Mouse (Mus musculus): ENCODE measurements at regions not wholly inside any gene's neighbourhood (a gene's known extent, or its start where the extent isn't known, plus 50 kb on each side); places are given as distances from the start of the nearest gene placed in this dataset.

DNA sequence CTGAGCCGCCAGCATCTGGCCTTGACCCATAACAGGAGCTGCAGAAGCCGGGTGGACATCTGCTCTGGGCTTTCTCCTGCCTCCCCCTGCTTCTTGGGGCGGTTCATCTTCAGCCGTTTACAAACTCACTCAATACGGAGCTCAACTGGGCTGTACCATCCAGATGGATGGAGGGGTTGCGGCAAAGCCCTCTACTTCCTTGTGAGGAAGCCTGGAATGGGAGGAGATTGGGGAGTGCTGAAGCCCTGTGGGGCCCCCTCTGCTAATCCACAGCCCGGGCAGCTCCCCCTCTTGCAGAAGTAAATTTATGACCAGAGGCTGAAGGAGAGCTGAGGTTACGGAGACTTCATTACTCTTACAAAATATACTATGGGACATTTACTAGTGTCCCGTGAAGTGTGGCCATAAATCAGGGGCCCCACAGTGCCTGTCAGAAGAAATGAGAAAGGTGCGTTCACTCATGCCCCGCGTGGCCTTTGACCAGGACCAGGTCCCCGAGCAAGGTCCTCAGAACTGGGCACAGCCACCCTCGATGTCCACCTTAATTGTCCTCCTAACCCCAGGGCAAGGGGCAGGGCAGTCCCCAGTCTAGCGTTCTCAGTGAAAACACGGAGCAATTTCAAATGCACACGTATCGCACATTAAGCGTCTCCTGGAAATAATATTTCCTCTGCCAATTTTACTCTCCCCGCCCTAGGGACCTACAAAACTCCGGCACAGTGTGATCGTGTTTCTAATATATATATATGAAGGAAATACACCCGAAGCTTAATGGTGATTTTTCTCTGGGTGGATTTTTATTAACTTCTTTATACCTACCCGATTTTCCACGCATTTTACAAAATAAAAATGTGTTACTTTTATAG is 115.1 kb downstream of the Cdc5l start:
- no peak overlapping the region for H3K4me2 ChIP-seq
- no peak for ATAC-seq (replicated peaks; ENCODE audit: insufficient number of reproducible peaks, insufficient read depth, low FRiP score, low read depth)
- WGBS: 75% methylated on average over 25 of the region's 25 CpGs

GRCm38 (mm10) chr17:45312510-45313266 is 120.8 kb downstream of the Cdc5l start:
- Histone ChIP-seq H3K4me3 (no peak overlapping the region), H3K4me2 (no peak overlapping the region), H3K36me3 (no peaks in the 10 kb centered on the region), H3K27ac (no peak overlapping the region), H3K9me3 (replicated peaks) (no peaks in the 10 kb centered on the region), H3K27me3 (no peaks in the 10 kb centered on the region), H3K9ac (no peak overlapping the region), H3K4me1 (replicated peaks) (no peaks in the 10 kb centered on the region)
- no peak; the same call in 1 of the 2 replicates for ATAC-seq (replicated peaks; ENCODE audit: insufficient number of reproducible peaks, insufficient read depth, low FRiP score, low read depth)
- 65% methylated on average over 5 of the region's 5 CpGs for WGBS

More for the DNA sequence above, 115.1 kb downstream of the Cdc5l start:
- no peak overlapping the region for H3K4me3 ChIP-seq
- H3K9ac ChIP-seq: no peak overlapping the region
- no peaks in the 10 kb centered on the region for H3K36me3 ChIP-seq
- H3K27ac ChIP-seq: no peak overlapping the region
- H3K9me3 ChIP-seq (replicated peaks): no peaks in the 10 kb centered on the region
- H3K27me3 ChIP-seq: no peaks in the 10 kb centered on the region
- no peaks in the 10 kb centered on the region for H3K4me1 ChIP-seq (replicated peaks)

GRCm38 (mm10) chr17:45306506-45306905 is 127.0 kb downstream of the Cdc5l start:
- Histone ChIP-seq H3K4me2 (no peak overlapping the region), H3K36me3 (no peaks in the 10 kb centered on the region), H3K9me3 (replicated peaks) (no peaks in the 10 kb centered on the region), H3K27me3 (no peaks in the 10 kb centered on the region), H3K9ac (no peak overlapping the region), H3K27ac (no peak overlapping the region), H3K4me1 (replicated peaks) (no peaks in the 10 kb centered on the region), H3K4me3 (no peak overlapping the region)
- 62% methylated on average over 7 of the region's 7 CpGs for WGBS
- ATAC-seq (replicated peaks; ENCODE audit: insufficient number of reproducible peaks, insufficient read depth, low FRiP score, low read depth): no peak

DNA sequence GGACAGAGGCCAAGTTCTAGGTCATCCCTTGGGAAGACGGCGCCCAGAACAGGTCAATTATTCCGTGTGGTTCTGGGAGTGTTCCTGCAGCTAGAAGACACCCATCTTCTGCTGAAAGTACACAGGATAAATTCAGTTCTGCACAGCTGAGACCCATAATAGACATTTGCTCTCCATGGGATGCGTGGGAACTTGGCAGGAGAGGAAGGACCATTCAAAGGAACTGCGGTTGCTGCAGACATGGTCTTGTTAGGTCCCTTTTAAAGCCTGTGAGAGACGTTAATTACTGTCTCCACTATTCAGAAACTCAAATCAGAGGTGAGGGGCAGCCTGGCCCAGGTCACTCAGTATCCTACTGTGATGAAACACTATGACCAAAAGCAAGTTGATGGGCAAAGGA is 130.4 kb downstream of the Cdc5l start:
- H3K36me3 ChIP-seq: no peaks in the 10 kb centered on the region
- no peak overlapping the region for H3K9ac ChIP-seq
- ATAC-seq (replicated peaks; ENCODE audit: insufficient number of reproducible peaks, insufficient read depth, low FRiP score, low read depth): no peak
- H3K27ac ChIP-seq: no peak overlapping the region
- H3K27me3 ChIP-seq: no peaks in the 10 kb centered on the region
- H3K4me2 ChIP-seq: no peak overlapping the region
- 77% methylated on average over 6 of the region's 6 CpGs for WGBS
- H3K4me1 ChIP-seq (replicated peaks): peaks cover 5% of the 10 kb centered on the region; the same call in 1 of the 2 replicates
- no peaks in the 10 kb centered on the region for H3K9me3 ChIP-seq (replicated peaks)
- no peak overlapping the region for H3K4me3 ChIP-seq

GRCm38 (mm10) chr17:45298355-45298754 is 135.2 kb downstream of the Cdc5l start:
- H3K9ac ChIP-seq: no peak overlapping the region
- H3K4me1 ChIP-seq (replicated peaks): peaks cover 5% of the 10 kb centered on the region; the same call in 1 of the 2 replicates
- H3K9me3 ChIP-seq (replicated peaks): no peaks in the 10 kb centered on the region
- ATAC-seq (replicated peaks; ENCODE audit: insufficient number of reproducible peaks, insufficient read depth, low FRiP score, low read depth): peak; percentile 39; the same call in 1 of the 2 replicates
- H3K4me3 ChIP-seq: no peak overlapping the region
- H3K27ac ChIP-seq: no peak overlapping the region
- H3K36me3 ChIP-seq: no peaks in the 10 kb centered on the region
- 24% methylated on average over 4 of the region's 4 CpGs for WGBS
- no peaks in the 10 kb centered on the region for H3K27me3 ChIP-seq
- no peak overlapping the region for H3K4me2 ChIP-seq

GRCm38 (mm10) chr17:45297860-45298259 is 135.7 kb downstream of the Cdc5l start:
- H3K9ac ChIP-seq: no peak overlapping the region
- H3K27ac ChIP-seq: no peak overlapping the region

DNA sequence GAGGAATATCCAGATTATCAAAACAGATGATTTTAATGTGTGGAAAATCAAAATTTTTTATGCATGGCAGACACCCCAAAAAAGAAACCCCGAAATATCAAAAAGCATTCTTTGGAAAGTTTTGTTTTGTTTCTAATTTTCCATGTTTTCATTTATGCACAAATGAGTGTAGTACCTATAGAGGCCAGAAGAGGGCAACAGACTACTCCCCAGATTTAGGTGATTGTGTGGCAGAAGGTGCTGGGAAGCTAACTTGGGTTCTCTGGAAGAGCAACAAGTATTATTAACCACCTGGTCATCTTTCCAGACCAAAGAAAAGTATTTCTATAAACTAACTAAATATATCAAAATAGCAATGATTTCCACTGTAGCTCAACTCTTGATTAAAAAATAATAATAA is 137.2 kb downstream of the Cdc5l start:
- Histone ChIP-seq H3K4me1 (replicated peaks) (peaks cover 5% of the 10 kb centered on the region; the same call in 1 of the 2 replicates), H3K27ac (no peak overlapping the region), H3K9me3 (replicated peaks) (no peaks in the 10 kb centered on the region), H3K4me3 (no peak overlapping the region), H3K36me3 (no peaks in the 10 kb centered on the region), H3K4me2 (no peak overlapping the region), H3K27me3 (no peaks in the 10 kb centered on the region), H3K9ac (no peak overlapping the region)
- ATAC-seq (replicated peaks; ENCODE audit: insufficient number of reproducible peaks, insufficient read depth, low FRiP score, low read depth): no peak
- WGBS: 85% methylated on average over 1 of the region's 1 CpGs

More at GRCm38 (mm10) chr17:45297860-45298259, 135.7 kb downstream of the Cdc5l start:
- peaks cover 5% of the 10 kb centered on the region; the same call in 1 of the 2 replicates for H3K4me1 ChIP-seq (replicated peaks)
- ATAC-seq (replicated peaks; ENCODE audit: insufficient number of reproducible peaks, insufficient read depth, low FRiP score, low read depth): no peak
- 69% methylated on average over 3 of the region's 3 CpGs for WGBS
- H3K9me3 ChIP-seq (replicated peaks): no peaks in the 10 kb centered on the region
- H3K27me3 ChIP-seq: no peaks in the 10 kb centered on the region
- H3K36me3 ChIP-seq: no peaks in the 10 kb centered on the region
- H3K4me2 ChIP-seq: no peak overlapping the region
- no peak overlapping the region for H3K4me3 ChIP-seq

DNA sequence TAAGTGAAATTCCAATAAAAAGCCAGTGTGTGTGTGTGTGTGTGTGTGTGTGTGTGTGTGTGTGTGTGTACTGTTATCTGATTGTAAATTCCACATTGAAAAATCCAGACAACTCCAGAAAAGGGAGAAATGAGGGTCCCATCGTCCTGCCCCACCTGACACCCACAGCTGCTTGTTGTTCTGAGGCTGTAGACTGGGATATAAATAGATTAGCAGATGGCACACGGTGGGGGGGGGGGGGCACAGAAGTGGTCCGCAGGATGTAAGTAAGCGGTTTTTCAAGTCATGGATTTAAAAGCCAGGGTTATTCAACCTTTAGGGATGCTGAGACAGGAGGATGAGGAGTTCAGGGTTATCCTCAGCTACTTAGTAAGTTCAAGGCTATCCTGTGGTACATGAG is 138.7 kb downstream of the Cdc5l start:
- no peaks in the 10 kb centered on the region for H3K27me3 ChIP-seq
- no peak overlapping the region for H3K27ac ChIP-seq
- H3K9ac ChIP-seq: no peak overlapping the region
- ATAC-seq (replicated peaks; ENCODE audit: insufficient number of reproducible peaks, insufficient read depth, low FRiP score, low read depth): no peak
- H3K9me3 ChIP-seq (replicated peaks): no peaks in the 10 kb centered on the region
- no peak overlapping the region for H3K4me3 ChIP-seq
- peaks cover 5% of the 10 kb centered on the region; the same call in 1 of the 2 replicates for H3K4me1 ChIP-seq (replicated peaks)
- 43% methylated on average over 4 of the region's 4 CpGs for WGBS
- no peaks in the 10 kb centered on the region for H3K36me3 ChIP-seq
- no peak overlapping the region for H3K4me2 ChIP-seq

- 78% methylated on average over 11 of the region's 11 CpGs for WGBS
- H3K27ac ChIP-seq: no peak overlapping the region
These were observed 139.2 kb downstream of the Cdc5l start for GRCm38 (mm10) chr17:45294256-45294865.

GRCm38 (mm10) chr17:45292883-45293282 is 140.7 kb downstream of the Cdc5l start:
- no peaks in the 10 kb centered on the region for H3K36me3 ChIP-seq
- WGBS: 67% methylated on average over 7 of the region's 7 CpGs
- no peak overlapping the region for H3K27ac ChIP-seq

More at GRCm38 (mm10) chr17:45294256-45294865, 139.2 kb downstream of the Cdc5l start:
- no peaks in the 10 kb centered on the region for H3K27me3 ChIP-seq
- ATAC-seq (replicated peaks; ENCODE audit: insufficient number of reproducible peaks, insufficient read depth, low FRiP score, low read depth): no peak
- H3K9ac ChIP-seq: no peak overlapping the region
- no peaks in the 10 kb centered on the region for H3K36me3 ChIP-seq
- no peaks in the 10 kb centered on the region for H3K9me3 ChIP-seq (replicated peaks)
- H3K4me2 ChIP-seq: no peak overlapping the region
- H3K4me3 ChIP-seq: no peak overlapping the region
- H3K4me1 ChIP-seq (replicated peaks): peaks cover 5% of the 10 kb centered on the region; the same call in 1 of the 2 replicates

DNA sequence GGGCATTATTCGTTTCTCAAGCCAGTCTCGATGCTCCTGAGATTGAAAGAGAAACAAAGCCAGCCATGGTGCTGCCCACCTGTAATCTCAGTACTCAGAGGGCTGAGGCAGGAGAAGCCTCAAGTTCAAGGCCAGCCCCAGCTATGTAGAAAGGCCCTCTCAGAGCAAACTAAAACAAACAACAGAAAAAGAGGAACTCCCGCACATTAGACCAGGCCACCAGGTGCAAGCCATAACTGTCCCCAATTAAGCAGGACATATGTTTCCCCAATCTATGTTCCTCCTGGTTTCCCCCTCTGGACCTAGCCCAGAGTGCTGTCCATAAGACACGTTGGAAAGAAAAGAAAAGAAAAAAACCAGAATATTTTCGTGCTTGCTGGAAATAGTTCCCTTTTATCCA is 142.5 kb downstream of the Cdc5l start:
- H3K27ac ChIP-seq: no peak overlapping the region
- no peaks in the 10 kb centered on the region for H3K36me3 ChIP-seq
- no peaks in the 10 kb centered on the region for H3K9me3 ChIP-seq (replicated peaks)
- H3K4me1 ChIP-seq (replicated peaks): no peaks in the 10 kb centered on the region
- ATAC-seq (replicated peaks; ENCODE audit: insufficient number of reproducible peaks, insufficient read depth, low FRiP score, low read depth): no peak
- no peak overlapping the region for H3K4me3 ChIP-seq
- no peaks in the 10 kb centered on the region for H3K27me3 ChIP-seq
- H3K4me2 ChIP-seq: no peak overlapping the region
- no peak overlapping the region for H3K9ac ChIP-seq
- WGBS: 83% methylated on average over 5 of the region's 5 CpGs

More at GRCm38 (mm10) chr17:45292883-45293282, 140.7 kb downstream of the Cdc5l start:
- H3K9me3 ChIP-seq (replicated peaks): no peaks in the 10 kb centered on the region
- H3K27me3 ChIP-seq: no peaks in the 10 kb centered on the region
- no peak overlapping the region for H3K4me3 ChIP-seq
- no peak for ATAC-seq (replicated peaks; ENCODE audit: insufficient number of reproducible peaks, insufficient read depth, low FRiP score, low read depth)
- H3K4me1 ChIP-seq (replicated peaks): no peaks in the 10 kb centered on the region
- H3K9ac ChIP-seq: no peak overlapping the region
- no peak overlapping the region for H3K4me2 ChIP-seq
